Mouse (Mus musculus): ENCODE measurements around the gene Ssbp3.

The Ssbp3 gene

GRCm38 (mm10) chr4:107096043-107096442 lies 185.5 kb downstream of the Ssbp3 start:
- no peak for DNase-seq (ENCODE audit: low spot score in 2 of 2)

- DNase-seq (ENCODE audit: low spot score in 2 of 2), result no peak
These were observed 186.4 kb downstream of the Ssbp3 start, which contains the start of gene Cdcp2 for GRCm38 (mm10) chr4:107096841-107097373. Gene Cdcp2, plus strand, starts transcription at chr4:107096891.

- DNase-seq (ENCODE audit: low spot score in 2 of 2), result no peak
These were observed 187.4 kb downstream of the Ssbp3 start for GRCm38 (mm10) chr4:107097871-107098270.

- no peak for DNase-seq (ENCODE audit: low spot score in 2 of 2)
These were observed 187.9 kb downstream of the Ssbp3 start for GRCm38 (mm10) chr4:107098375-107098774.

- DNase-seq (ENCODE audit: low spot score in 2 of 2), result no peak
These were observed 188.5 kb downstream of the Ssbp3 start for GRCm38 (mm10) chr4:107098791-107099525.

Data from left cerebral cortex, adult 9 months (tissue).